Mouse (Mus musculus): ENCODE results near the gene Cyp2b19.

The Cyp2b19 gene

GRCm38 (mm10) chr7:26756842-26757241, at the start of gene Cyp2b19:
Cyp2b19 (plus strand) TSS chr7:26757142.
- H3K27me3 ChIP-seq (ENCODE audit: control insufficient read depth, insufficient read depth, low read length, poor library complexity, severe bottlenecking) = no peaks in the 10 kb centered on the region
- no peak for DNase-seq (ENCODE audit: low read depth, low spot score)

GRCm38 (mm10) chr7:26711061-26711460, 45.9 kb upstream of the Cyp2b19 start:
- Histone ChIP-seq H3K36me3 (ENCODE audit: control insufficient read depth, insufficient read depth, low read length, poor library complexity, severe bottlenecking) (no peaks in the 10 kb centered on the region), H3K27me3 (ENCODE audit: control insufficient read depth, insufficient read depth, low read length, poor library complexity, severe bottlenecking) (no peaks in the 10 kb centered on the region)
- DNase-seq (ENCODE audit: low read depth, low spot score) = no peak

More at GRCm38 (mm10) chr7:26756842-26757241, at the start of gene Cyp2b19:
- H3K36me3 ChIP-seq (ENCODE audit: control insufficient read depth, insufficient read depth, low read length, poor library complexity, severe bottlenecking) = no peaks in the 10 kb centered on the region

- no peak for DNase-seq (ENCODE audit: low read depth, low spot score)
- no peaks in the 10 kb centered on the region for H3K36me3 ChIP-seq (ENCODE audit: control insufficient read depth, insufficient read depth, low read length, poor library complexity, severe bottlenecking)
- H3K27me3 ChIP-seq (ENCODE audit: control insufficient read depth, insufficient read depth, low read length, poor library complexity, severe bottlenecking) = no peaks in the 10 kb centered on the region
These were observed 18.0 kb upstream of the Cyp2b19 start for GRCm38 (mm10) chr7:26738940-26739339.

DNA sequence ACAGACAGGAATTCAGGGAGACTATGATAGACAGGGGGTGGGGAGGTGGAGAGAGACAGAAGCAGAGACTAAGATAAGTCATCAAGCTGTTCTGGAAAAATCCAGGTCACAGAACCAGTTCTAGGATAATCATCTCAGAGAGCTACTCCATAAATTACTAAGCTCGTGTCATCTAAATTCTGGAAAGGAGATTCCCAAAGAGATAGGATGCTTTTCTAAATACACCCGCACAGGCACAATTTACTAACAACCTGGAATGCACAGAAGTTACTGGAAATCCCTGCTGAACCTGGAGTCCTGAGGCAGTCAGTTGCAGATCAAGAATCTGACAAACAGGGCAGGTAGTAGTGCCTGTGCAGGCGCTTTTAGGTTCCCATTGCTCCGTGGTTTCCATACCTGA, 13.0 kb upstream of the Cyp2b19 start:
- DNase-seq (ENCODE audit: low read depth, low spot score) = no peak
- H3K36me3 ChIP-seq (ENCODE audit: control insufficient read depth, insufficient read depth, low read length, poor library complexity, severe bottlenecking) = no peaks in the 10 kb centered on the region
- no peaks in the 10 kb centered on the region for H3K27me3 ChIP-seq (ENCODE audit: control insufficient read depth, insufficient read depth, low read length, poor library complexity, severe bottlenecking)

GRCm38 (mm10) chr7:26745486-26745885, 11.5 kb upstream of the Cyp2b19 start:
- DNase-seq (ENCODE audit: low read depth, low spot score) = no peak
- no peaks in the 10 kb centered on the region for H3K36me3 ChIP-seq (ENCODE audit: control insufficient read depth, insufficient read depth, low read length, poor library complexity, severe bottlenecking)
- no peaks in the 10 kb centered on the region for H3K27me3 ChIP-seq (ENCODE audit: control insufficient read depth, insufficient read depth, low read length, poor library complexity, severe bottlenecking)

DNA sequence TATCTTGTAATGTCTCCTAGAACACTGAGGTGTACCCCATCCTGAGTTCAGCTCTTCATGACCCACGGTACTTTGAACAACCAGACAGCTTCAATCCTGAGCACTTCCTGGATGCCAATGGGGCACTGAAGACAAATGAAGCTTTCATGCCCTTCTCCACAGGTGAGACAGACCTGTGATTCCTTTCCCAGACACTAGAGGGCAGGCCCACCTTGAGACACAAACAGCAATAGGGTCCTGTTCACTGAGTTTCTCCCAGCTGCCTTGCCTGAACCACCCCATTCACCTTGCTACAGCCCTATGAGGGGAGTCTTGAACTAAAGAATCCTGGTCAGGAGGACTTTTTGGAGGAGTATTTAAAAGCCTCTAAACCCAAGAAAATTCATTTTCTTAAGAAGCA, 10.1 kb downstream of the Cyp2b19 start:
- Histone ChIP-seq H3K27me3 (ENCODE audit: control insufficient read depth, insufficient read depth, low read length, poor library complexity, severe bottlenecking) (no peaks in the 10 kb centered on the region), H3K36me3 (ENCODE audit: control insufficient read depth, insufficient read depth, low read length, poor library complexity, severe bottlenecking) (no peaks in the 10 kb centered on the region)
- no peak for DNase-seq (ENCODE audit: low read depth, low spot score)

DNA sequence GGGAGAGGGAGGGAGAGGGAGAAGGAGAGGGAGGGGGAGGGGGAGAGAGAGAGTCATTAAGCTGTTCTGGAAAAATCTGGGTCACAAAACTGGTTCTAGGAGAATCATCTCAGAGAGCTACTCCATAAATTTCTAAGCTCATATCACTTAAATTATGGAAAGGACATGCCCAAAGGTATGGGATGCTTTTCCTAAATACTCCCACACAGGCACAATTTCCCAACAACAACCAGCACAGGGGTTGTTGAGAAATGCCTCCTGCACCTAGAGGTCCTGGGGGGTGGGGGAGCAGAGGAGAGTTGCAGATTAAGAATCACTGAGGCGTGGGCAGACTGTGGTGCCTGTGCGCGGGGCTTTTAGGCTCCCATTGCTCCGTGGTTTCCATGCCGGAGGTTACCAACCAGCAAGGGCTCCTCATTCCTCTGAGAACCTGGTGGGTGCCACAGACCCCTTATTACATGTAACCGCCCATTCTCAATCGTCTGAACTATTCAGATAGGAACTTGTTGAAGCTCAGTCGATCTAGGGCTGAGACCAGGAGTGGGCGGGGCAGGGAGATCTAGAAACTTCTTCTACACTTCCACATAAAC, 13.0 kb downstream of the Cyp2b19 start:
- no peaks in the 10 kb centered on the region for H3K36me3 ChIP-seq (ENCODE audit: control insufficient read depth, insufficient read depth, low read length, poor library complexity, severe bottlenecking)
- no peak for DNase-seq (ENCODE audit: low read depth, low spot score)
- no peaks in the 10 kb centered on the region for H3K27me3 ChIP-seq (ENCODE audit: control insufficient read depth, insufficient read depth, low read length, poor library complexity, severe bottlenecking)

GRCm38 (mm10) chr7:26772866-26773586, 16.1 kb downstream of the Cyp2b19 start:
- no peaks in the 10 kb centered on the region for H3K27me3 ChIP-seq (ENCODE audit: control insufficient read depth, insufficient read depth, low read length, poor library complexity, severe bottlenecking)
- H3K36me3 ChIP-seq (ENCODE audit: control insufficient read depth, insufficient read depth, low read length, poor library complexity, severe bottlenecking) = no peaks in the 10 kb centered on the region
- DNase-seq (ENCODE audit: low read depth, low spot score) = no peak

DNA sequence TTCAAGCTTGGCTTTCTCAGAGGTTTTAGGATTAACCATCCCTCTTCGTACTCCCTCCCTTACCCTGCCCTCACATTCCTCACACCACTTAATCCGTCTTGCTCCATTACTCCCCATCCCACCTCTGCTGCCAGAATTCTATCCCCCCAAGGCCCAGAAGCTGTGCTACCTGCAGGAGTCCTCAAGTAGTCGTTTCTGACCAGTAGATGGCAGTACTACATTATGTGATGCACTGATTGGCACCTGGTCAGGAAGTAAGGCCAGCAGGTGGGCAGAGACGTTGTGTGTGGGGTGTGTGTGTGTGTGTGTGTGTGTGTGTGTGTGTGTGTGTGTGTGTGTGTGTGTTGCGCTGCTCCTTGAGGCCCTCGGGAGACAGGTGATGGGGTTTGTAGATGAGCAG, 18.9 kb downstream of the Cyp2b19 start:
- DNase-seq (ENCODE audit: low read depth, low spot score) = peak; percentile 17
- Histone ChIP-seq H3K36me3 (ENCODE audit: control insufficient read depth, insufficient read depth, low read length, poor library complexity, severe bottlenecking) (no peaks in the 10 kb centered on the region), H3K27me3 (ENCODE audit: control insufficient read depth, insufficient read depth, low read length, poor library complexity, severe bottlenecking) (no peaks in the 10 kb centered on the region)

GRCm38 (mm10) chr7:26777806-26778205, 20.9 kb downstream of the Cyp2b19 start:
- Histone ChIP-seq H3K27me3 (ENCODE audit: control insufficient read depth, insufficient read depth, low read length, poor library complexity, severe bottlenecking) (no peaks in the 10 kb centered on the region), H3K36me3 (ENCODE audit: control insufficient read depth, insufficient read depth, low read length, poor library complexity, severe bottlenecking) (no peaks in the 10 kb centered on the region)
- DNase-seq (ENCODE audit: low read depth, low spot score) = no peak

- H3K27me3 ChIP-seq (ENCODE audit: control insufficient read depth, insufficient read depth, low read length, poor library complexity, severe bottlenecking) = no peaks in the 10 kb centered on the region
- H3K36me3 ChIP-seq (ENCODE audit: control insufficient read depth, insufficient read depth, low read length, poor library complexity, severe bottlenecking) = no peaks in the 10 kb centered on the region
- DNase-seq (ENCODE audit: low read depth, low spot score) = peak; percentile 4
These were observed 21.5 kb downstream of the Cyp2b19 start for GRCm38 (mm10) chr7:26778474-26778873.

- DNase-seq (ENCODE audit: low read depth, low spot score) = peak; percentile 18
- Histone ChIP-seq H3K36me3 (ENCODE audit: control insufficient read depth, insufficient read depth, low read length, poor library complexity, severe bottlenecking) (no peaks in the 10 kb centered on the region), H3K27me3 (ENCODE audit: control insufficient read depth, insufficient read depth, low read length, poor library complexity, severe bottlenecking) (no peaks in the 10 kb centered on the region)
These were observed 23.0 kb downstream of the Cyp2b19 start for GRCm38 (mm10) chr7:26779799-26780416.

- no peaks in the 10 kb centered on the region for H3K27me3 ChIP-seq (ENCODE audit: control insufficient read depth, insufficient read depth, low read length, poor library complexity, severe bottlenecking)
- no peak for DNase-seq (ENCODE audit: low read depth, low spot score)
- no peaks in the 10 kb centered on the region for H3K36me3 ChIP-seq (ENCODE audit: control insufficient read depth, insufficient read depth, low read length, poor library complexity, severe bottlenecking)
These were observed 23.6 kb downstream of the Cyp2b19 start for GRCm38 (mm10) chr7:26780510-26780909.

- Histone ChIP-seq H3K36me3 (ENCODE audit: control insufficient read depth, insufficient read depth, low read length, poor library complexity, severe bottlenecking) (no peaks in the 10 kb centered on the region), H3K27me3 (ENCODE audit: control insufficient read depth, insufficient read depth, low read length, poor library complexity, severe bottlenecking) (no peaks in the 10 kb centered on the region)
- DNase-seq (ENCODE audit: low read depth, low spot score) = no peak
These were observed 24.2 kb downstream of the Cyp2b19 start for GRCm38 (mm10) chr7:26780998-26781766.

GRCm38 (mm10) chr7:26781767-26782131, 24.8 kb downstream of the Cyp2b19 start:
- no peaks in the 10 kb centered on the region for H3K36me3 ChIP-seq (ENCODE audit: control insufficient read depth, insufficient read depth, low read length, poor library complexity, severe bottlenecking)
- no peak for DNase-seq (ENCODE audit: low read depth, low spot score)
- H3K27me3 ChIP-seq (ENCODE audit: control insufficient read depth, insufficient read depth, low read length, poor library complexity, severe bottlenecking) = no peaks in the 10 kb centered on the region

Measured in splenic B cell, adult 2 months (primary cell).